Mouse (Mus musculus): Measurements from ENCODE around the gene BC035044. TPM values are rescaled to one million over a fixed set of nuclear protein-coding genes. Genes with fewer than 3 reads are reported as not detected.
"Not testable (repeated sequence)": the region's sequence is repeated elsewhere in the genome, so short reads cannot be mapped to it uniquely, and the experiment has no call there.

Gene BC035044
- total RNA-seq (2021), result 0.93 and 2.6 TPM in 2 replicates
- long read RNA-seq, experiment 1, result 0 reads
- long read RNA-seq, experiment 2, partial matches to known transcripts, result 1 of 2 reads
- long read RNA-seq, experiment 2, other reads (novel, unspliced or antisense), result 1 of 2 reads

DNA sequence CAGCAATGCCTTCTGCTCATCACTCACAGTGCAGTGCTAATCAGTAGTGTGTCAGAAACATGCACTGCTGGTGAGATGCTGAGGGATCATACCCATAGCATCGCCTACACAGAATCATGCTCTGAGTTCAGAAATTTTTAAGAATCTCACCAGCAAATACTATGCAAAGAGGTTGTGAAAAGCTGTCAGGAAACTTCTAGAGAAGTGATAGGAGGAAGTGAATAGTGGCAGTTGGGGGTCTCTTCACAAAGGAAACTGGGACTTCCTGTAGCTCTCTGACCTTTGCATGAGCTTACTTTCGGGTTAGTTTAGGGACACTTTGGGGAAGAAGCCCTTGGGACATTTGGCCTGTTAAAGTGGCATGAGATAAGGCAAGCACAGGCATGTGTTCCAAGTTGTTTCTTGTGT, at the start of gene BC035044:
BC035044 (minus strand) TSS at position 179 of the 408 bp plus-strand sequence.
- no peak for DNase-seq

DNA sequence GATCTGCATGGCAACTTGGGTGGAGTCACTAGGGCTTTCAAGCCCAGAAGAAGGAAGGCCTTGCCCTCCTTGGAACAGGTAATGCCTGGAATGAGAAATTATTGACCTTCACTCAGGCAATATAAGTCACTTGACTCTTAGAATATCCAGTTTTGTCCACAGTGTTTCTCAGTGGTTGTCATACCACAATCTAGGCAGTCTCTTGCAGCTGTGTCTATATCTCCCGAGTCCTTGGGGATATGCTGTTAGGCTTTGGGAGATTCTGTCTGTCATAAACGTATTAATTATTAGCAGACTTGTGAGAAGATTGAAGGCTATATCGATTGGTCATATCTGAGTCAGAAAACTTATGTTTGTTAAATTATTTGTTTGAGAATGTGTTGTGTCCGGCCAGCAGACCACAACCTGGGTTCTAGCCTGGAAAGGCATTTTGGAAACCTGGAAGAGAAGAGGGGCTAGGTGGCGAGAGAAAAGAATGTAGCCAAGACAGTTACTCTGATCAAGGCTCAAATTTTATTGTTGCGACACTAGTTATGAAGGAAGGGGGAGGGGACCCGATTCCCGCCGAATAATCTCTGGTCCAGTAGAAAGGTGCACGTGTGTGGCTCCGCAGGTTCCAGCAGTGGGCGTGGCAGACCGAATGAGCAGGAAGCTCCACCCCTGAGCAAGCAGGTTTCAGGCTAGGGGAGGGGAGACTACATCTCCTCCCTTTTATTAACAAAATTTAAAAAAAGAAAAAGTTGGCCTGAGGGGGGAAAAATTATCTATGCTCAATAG, 45.2 kb upstream of the BC035044 start:
- not testable (repeated sequence) for DNase-seq

GRCm38 (mm10) chr6:128934081-128934480, 43.2 kb upstream of the BC035044 start, which contains the start of gene Clec2g:
TSS of gene Clec2g (plus strand) at chr6:128934381.
- DNase-seq, result not testable (repeated sequence)

- DNase-seq, result no peak
Observed at GRCm38 (mm10) chr6:128933050-128933449, 42.1 kb upstream of the BC035044 start.

- no peak for DNase-seq
Observed at GRCm38 (mm10) chr6:128917322-128917721, 26.4 kb upstream of the BC035044 start.

- no peak for DNase-seq
Observed at GRCm38 (mm10) chr6:128913598-128914254, 22.8 kb upstream of the BC035044 start.

DNA sequence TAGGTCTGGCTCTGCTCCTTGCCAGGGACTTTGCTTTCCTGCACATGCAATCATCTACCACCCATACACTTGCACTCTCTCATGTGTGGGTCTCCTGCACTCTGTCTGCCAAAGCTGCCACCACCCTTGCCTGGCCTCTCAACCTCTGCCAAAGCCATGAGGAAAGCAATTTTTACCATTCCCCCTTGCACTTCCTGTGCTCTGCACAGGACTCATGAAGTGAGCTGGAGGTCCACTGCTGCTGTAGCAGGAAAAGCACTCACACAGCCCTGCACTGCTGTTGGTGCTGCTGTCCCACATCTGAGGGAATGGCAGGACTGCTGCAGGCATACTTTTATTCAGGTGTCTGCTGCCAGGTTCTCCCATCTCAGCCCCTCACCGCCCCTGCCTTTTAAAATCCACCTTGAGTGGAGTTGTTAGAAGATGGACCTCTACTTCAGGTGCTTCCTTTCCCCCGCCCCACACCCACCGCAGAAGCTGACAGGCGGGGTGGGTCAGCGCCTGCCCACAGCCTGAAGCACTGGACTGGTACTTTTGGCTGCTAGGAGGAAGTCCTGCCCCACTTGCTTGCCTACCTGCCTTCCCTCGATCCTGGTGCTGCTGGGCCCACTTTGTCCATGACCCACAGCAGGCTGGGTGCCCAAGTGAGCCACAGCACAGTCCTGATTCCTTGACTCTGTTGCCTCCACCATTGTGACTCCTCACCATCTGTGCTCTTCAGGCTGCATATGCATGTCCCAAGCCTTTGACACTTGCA, 10.0 kb upstream of the BC035044 start:
- not testable (repeated sequence) for DNase-seq

- DNase-seq, result no peak
Observed at GRCm38 (mm10) chr6:128900044-128900443, 9.1 kb upstream of the BC035044 start.

GRCm38 (mm10) chr6:128895404-128896001, 4.6 kb upstream of the BC035044 start:
- DNase-seq, result no peak

GRCm38 (mm10) chr6:128888834-128889233, 2.1 kb downstream of the BC035044 start:
- no peak for DNase-seq

- not testable (repeated sequence) for DNase-seq
Observed at GRCm38 (mm10) chr6:128887091-128887790, 3.7 kb downstream of the BC035044 start, which contains the start of gene Clec2i. TSS of gene Clec2i (plus strand) at chr6:128887588.

DNA sequence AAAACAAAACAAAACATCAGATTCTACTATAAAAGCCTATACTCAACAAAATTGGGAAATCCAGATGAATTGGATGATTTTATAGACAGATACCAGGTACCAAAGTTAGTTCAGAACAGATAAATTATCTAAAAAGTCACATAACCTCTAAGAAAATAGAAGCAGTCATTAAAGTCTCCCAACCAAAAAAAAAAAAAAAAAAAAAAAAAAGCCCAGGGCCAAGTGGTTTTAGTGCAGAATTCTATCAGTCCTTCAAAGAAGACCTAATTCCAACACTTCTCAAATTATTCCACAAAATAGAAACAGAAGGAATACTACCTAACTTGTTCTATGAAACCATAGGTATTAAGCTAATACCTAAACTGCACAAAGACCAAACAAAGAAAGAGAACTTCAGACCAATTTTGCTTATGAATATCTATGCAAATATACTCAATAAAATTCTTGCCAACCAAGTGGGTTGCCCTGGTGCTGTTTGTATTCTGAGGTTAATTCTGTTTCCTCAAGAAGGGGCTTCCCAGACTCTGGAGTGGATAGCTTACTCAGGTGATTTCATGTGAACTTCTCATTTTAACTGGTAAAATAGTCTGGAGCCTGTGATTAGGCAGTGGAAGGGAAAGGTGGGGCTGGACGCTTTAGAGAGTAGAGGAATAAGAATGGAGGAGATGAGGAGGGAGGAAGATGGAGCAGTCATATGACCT, 18.9 kb downstream of the BC035044 start:
- DNase-seq, result no peak

- no peak for DNase-seq
Observed at GRCm38 (mm10) chr6:128868861-128869260, 22.1 kb downstream of the BC035044 start.

DNA sequence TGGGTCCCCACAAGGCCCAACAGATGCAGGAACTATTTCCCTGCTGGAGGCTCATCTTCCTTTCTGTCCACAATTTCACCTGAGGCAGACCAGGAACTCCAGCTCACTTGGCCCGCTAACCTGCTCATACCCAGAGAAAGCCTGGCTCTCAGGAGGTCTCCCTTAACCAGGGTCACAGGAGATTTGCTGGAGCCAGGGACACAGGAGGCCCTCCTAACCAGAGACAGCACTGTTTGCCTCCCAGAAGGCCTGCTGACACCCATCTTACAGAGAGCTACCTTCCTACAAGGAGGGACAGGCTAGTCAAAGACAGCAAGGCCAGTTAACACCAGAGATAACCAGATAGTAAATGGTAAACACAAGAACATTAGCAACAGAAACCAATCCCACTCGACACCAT, 33.0 kb downstream of the BC035044 start:
- DNase-seq, result no peak

DNA sequence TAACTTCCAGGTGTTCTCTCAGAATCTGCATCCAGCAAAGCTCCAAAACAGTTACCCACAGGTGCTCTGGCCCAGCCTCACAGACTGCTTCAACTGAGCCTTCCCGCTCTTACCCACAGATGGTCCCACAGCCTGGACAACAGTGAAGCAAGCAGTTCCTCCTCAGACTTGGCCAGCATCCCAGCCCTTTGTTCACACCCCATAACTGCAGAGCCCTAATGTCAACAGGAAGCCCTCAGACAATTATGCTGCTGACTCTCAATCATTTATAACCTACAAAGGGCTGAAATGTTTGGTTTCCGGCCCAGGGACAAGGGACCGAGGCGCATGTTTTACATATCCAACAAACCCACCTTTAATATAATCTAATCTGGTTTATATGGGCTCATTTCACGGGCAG, 34.7 kb downstream of the BC035044 start:
- DNase-seq, result peak; percentile 83

- no peak for DNase-seq
Observed at GRCm38 (mm10) chr6:128855477-128855876, 35.4 kb downstream of the BC035044 start.

GRCm38 (mm10) chr6:128854895-128855294, 36.0 kb downstream of the BC035044 start:
- no peak for DNase-seq

GRCm38 (mm10) chr6:128854024-128854820, 36.7 kb downstream of the BC035044 start:
- DNase-seq, result peak; percentile 75

DNA sequence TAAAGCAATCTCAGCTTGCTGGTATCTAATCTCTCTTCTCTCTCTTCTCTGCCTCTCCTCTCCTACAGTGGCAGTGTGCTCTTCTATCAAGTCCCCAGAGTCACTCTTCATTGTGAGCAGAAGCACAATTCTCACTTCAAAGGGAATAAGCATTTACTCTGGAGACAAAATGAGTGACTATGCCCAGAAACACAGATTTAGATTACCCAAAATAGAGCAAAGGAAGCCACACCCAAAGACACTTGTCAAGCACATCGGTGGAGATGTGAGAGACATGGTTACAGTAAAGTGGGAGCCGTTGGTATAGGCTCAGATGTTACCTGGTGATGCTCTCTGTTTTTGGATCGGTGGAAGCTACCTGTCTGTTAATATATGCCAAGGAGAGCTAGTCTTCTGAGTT, 38.2 kb downstream of the BC035044 start:
- no peak for DNase-seq

DNA sequence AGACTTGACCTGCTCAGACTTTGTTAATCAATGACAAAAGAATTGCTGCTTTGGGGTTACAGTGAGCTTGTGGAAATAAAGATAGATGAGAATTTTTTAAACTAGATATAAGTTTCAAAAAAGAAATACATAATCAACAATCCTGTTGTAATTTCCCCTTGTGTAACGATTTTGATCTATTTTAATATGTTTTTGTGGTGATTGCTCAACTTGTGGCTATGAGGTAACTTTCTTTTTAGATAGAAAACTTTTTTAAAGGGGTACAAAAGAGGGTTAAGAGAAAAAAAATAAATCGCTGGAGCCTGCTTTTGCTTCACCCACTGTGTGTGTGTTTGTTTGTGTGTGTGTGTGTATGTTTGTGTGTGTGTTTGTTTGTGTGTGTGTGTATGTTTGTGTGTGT, 39.8 kb downstream of the BC035044 start:
- DNase-seq, result no peak
